ENCODE assay signal across 8 mouse cellular contexts in genomic region chr2:103086432-103086831, GRCm38 (mm10). TPM values are rescaled to one million over a fixed set of nuclear protein-coding genes. Genes with fewer than 3 reads are reported as not detected.
DNase-seq lines count a peak whose midpoint lies in the region; ATAC-seq and TF ChIP-seq lines count a peak whose summit lies in the region.

No protein-coding gene starts in this region.

- H3K9ac ChIP-seq in liver, adult 2 months (ENCODE audit: low read depth, low read length) = no peak overlapping the region
- no peak overlapping the region for H3K9ac ChIP-seq in liver, embryonic 12.5 days

- in situ Hi-C loops in Patski (cut with MboI; ENCODE audit: low pct_unique_long_range_greater_than_20kb) = loop anchor here (5.0 kb wide), 2 partner anchors 261 to 336 kb away; no protein-coding TSS in a partner anchor

- H3K4me1 ChIP-seq in liver, adult 2 months (ENCODE audit: control insufficient read depth, insufficient read depth, low read length) = peaks cover 6% of the 10 kb centered on the region; the same call in 1 of the 2 replicates
- no peaks in the 10 kb centered on the region for H3K4me1 ChIP-seq in liver, embryonic 12.5 days

- no peak for DNase-seq in frontal cortex, postnatal 14 days (ENCODE audit: low spot score in 2 of 2)
- DNase-seq in liver, adult 2 months (ENCODE audit: extremely low read depth, low read depth, low spot score) = peak; percentile 41
- no peak for DNase-seq in Patski (ENCODE audit: low read depth, low spot score)
- peak; percentile 22 to 42 for DNase-seq in layer of hippocampus, postnatal 10 days (ENCODE audit: low spot score in 2 of 2)
- DNase-seq in neural tube, embryonic 10.5 days (ENCODE audit: extremely low spot score, low spot score) = no peak
- DNase-seq in adrenal gland, adult 8-10 months = no peak

- H3K36me3 ChIP-seq in liver, adult 2 months (ENCODE audit: control insufficient read depth, insufficient read depth, low read length) = peaks cover 30% of the 10 kb centered on the region
- H3K36me3 ChIP-seq in liver, embryonic 12.5 days = peaks cover 45% of the 10 kb centered on the region

- no peak overlapping the region for H3K4me3 ChIP-seq in liver, adult 2 months (ENCODE audit: insufficient read depth, low read depth, low read length)
- no peak overlapping the region for H3K4me3 ChIP-seq in liver, embryonic 12.5 days

- 0 out of 2 replicates have a peak, but pooled peaks cover 3% of the 10 kb centered on the region for H3K9me3 ChIP-seq in liver, embryonic 12.5 days (replicated peaks)

- no peak overlapping the region for H3K27ac ChIP-seq in liver, adult 2 months (replicated peaks; ENCODE audit: insufficient read depth, low read depth, low read length)
- no peak overlapping the region for H3K27ac ChIP-seq in liver, embryonic 12.5 days

- CTCF ChIA-PET in Patski (lab: Charles Lee) = interaction anchor here (1.3 to 3.7 kb wide), 5 partner anchors 10 to 339 kb away, joined by 4 to 17 read pairs (median 8); no protein-coding TSS in a partner anchor

- POLR2A ChIA-PET in Patski (lab: Charles Lee) = no interaction called here

- no peak for TF ChIP-seq CTCF in liver, adult 2 months (IDR thresholded peaks at IDR 0.05; ENCODE audit: low read depth, low read length)
- TF ChIP-seq CTCF in Patski (IDR thresholded peaks at IDR 0.05) = peak; percentile 59

- WGBS in liver, adult 2 months = 3% methylated on average over 1 of the region's 1 CpGs
- WGBS in liver, embryonic 12.5 days (ENCODE audit: insufficient replicate concordance) = 5% methylated on average over 1 of the region's 1 CpGs

- ATAC-seq in frontal cortex, adult (ENCODE audit: low TSS enrichment) = peak; percentile 69
- no peak for ATAC-seq in liver, embryonic 12.5 days
- no peak for ATAC-seq in Patski

- H3K79me2 ChIP-seq in liver, adult 2 months (ENCODE audit: control insufficient read depth, insufficient read depth, low read length) = peaks cover 3% of the 10 kb centered on the region; the same call in 1 of the 2 replicates

- H3K4me2 ChIP-seq in liver, embryonic 12.5 days = no peak overlapping the region

- H3K27me3 ChIP-seq in liver, adult 2 months (ENCODE audit: control insufficient read depth, insufficient read depth, low read length) = no peaks in the 10 kb centered on the region
- no peaks in the 10 kb centered on the region for H3K27me3 ChIP-seq in liver, embryonic 12.5 days (replicated peaks)
- H3K27me3 ChIP-seq in Patski = no peaks in the 10 kb centered on the region

- TF ChIP-seq POLR2A in liver, adult 2 months (IDR thresholded peaks at IDR 0.05; ENCODE audit: extremely low read depth, insufficient read depth, low read length) = no peak

RNA-seq across cellular contexts. Expression of gene Apip, which starts 13.0 kb away (rescaled TPM):
- total RNA-seq in liver, adult 2 months (2014; rRNA removed) = 22.5 and 30.3 TPM in 2 replicates
- 12.5 and 13.6 TPM in 2 replicates for polyA plus RNA-seq in liver, adult 2 months (2012; rRNA removed)
- 45.5 and 49.7 TPM in 2 replicates for polyA plus RNA-seq in liver, embryonic 12.5 days (2016; fragmentation: Nextera tagmentation; extraction: Ambion mirVana)
- polyA plus RNA-seq in Patski (2021) = 48.6 TPM
- 10 to 100 TPM; 24.5 to 28.1 TPM for total RNA-seq in layer of hippocampus, postnatal 10 days (2021)
- 10 to 100 TPM; 31.6 to 49.1 (median 41.3) TPM for total RNA-seq in adrenal gland, adult 8-10 months (2022)

RNA-seq across cellular contexts. Expression of gene Pdhx, which starts 13.1 kb away (rescaled TPM):
- total RNA-seq in liver, adult 2 months (2014; rRNA removed) = 16.9 and 24.0 TPM in 2 replicates
- polyA plus RNA-seq in liver, adult 2 months (2012; rRNA removed) = 18.4 and 19.2 TPM in 2 replicates
- 30.2 and 31.3 TPM in 2 replicates for polyA plus RNA-seq in liver, embryonic 12.5 days (2016; fragmentation: Nextera tagmentation; extraction: Ambion mirVana)
- 43.4 TPM for polyA plus RNA-seq in Patski (2021)
- 10 to 100 TPM; 65.8 to 73.4 TPM for total RNA-seq in layer of hippocampus, postnatal 10 days (2021)
- total RNA-seq in adrenal gland, adult 8-10 months (2022) = 100 to 1,000 TPM in 2 of 4 experiments, 10 to 100 TPM in 2; 64.2 to 136 (median 95.8) TPM

Comparison
In these comparisons a context has a peak if more than half of its experiments do, and no peak if none do; other contexts are left out.
1. DNase-seq: peak in liver, adult 2 months (single experiment) and layer of hippocampus, postnatal 10 days (2 of 2); none in frontal cortex, postnatal 14 days (0 of 2), Patski (single experiment), neural tube, embryonic 10.5 days (single experiment) and adrenal gland, adult 8-10 months (single experiment).